Mouse (Mus musculus) right cerebral cortex, postnatal 4 days (tissue): Measurements from ENCODE around the gene 4931428F04Rik.
"Not testable (repeated sequence)": the region's sequence is repeated elsewhere in the genome, so short reads cannot be mapped to it uniquely, and the experiment has no call there.

Source experiments
- DNase-seq: peaks from one replicate; pipeline ENCODE4 v3.0.0-alpha.2; 2022

The 4931428F04Rik gene

GRCm38 (mm10) chr8:105259721-105260320 lies 29.8 kb downstream of the 4931428F04Rik start:
- DNase-seq, result peak; percentile 83

GRCm38 (mm10) chr8:105258911-105259720 lies 30.5 kb downstream of the 4931428F04Rik start:
- no peak for DNase-seq

GRCm38 (mm10) chr8:105257318-105258114 lies 32.1 kb downstream of the 4931428F04Rik start:
- DNase-seq, result no peak

- DNase-seq, result no peak
These were observed 34.7 kb downstream of the 4931428F04Rik start, which contains the start of gene B3gnt9 for GRCm38 (mm10) chr8:105254966-105255350. B3gnt9 (minus strand) TSS chr8:105255153.

- peak; percentile 97 for DNase-seq
These were observed 35.3 kb downstream of the 4931428F04Rik start for GRCm38 (mm10) chr8:105254152-105254965.

GRCm38 (mm10) chr8:105253766-105254151 lies 35.9 kb downstream of the 4931428F04Rik start:
- peak; percentile 31 for DNase-seq

GRCm38 (mm10) chr8:105252680-105253537 lies 36.8 kb downstream of the 4931428F04Rik start:
- DNase-seq, result no peak

GRCm38 (mm10) chr8:105251954-105252353 lies 37.7 kb downstream of the 4931428F04Rik start:
- DNase-seq, result no peak

GRCm38 (mm10) chr8:105241016-105241415 lies 48.6 kb downstream of the 4931428F04Rik start:
- DNase-seq, result no peak

- DNase-seq, result no peak
These were observed 52.1 kb downstream of the 4931428F04Rik start for GRCm38 (mm10) chr8:105237442-105238142.

GRCm38 (mm10) chr8:105235206-105235605 lies 54.5 kb downstream of the 4931428F04Rik start:
- DNase-seq, result no peak

- DNase-seq, result no peak
These were observed 56.3 kb downstream of the 4931428F04Rik start for GRCm38 (mm10) chr8:105233126-105233935.

GRCm38 (mm10) chr8:105232321-105232693 lies 57.4 kb downstream of the 4931428F04Rik start:
- DNase-seq, result not testable (repeated sequence)

GRCm38 (mm10) chr8:105231503-105232320 lies 58.0 kb downstream of the 4931428F04Rik start:
- DNase-seq, result no peak
